Mouse (Mus musculus) A20 (cell line): ENCODE results near the gene Cd151.

ENCODE experiments used
- DNase-seq: peaks from one replicate; pipeline ENCODE4 v3.0.0-alpha.2; 2011; ENCODE audit warnings: low read depth, low spot score

Cd151 gene

GRCm38 (mm10) chr7:141493729-141494128 is 26.5 kb downstream of the Cd151 start:
- no peak for DNase-seq

GRCm38 (mm10) chr7:141495379-141495778 is 28.2 kb downstream of the Cd151 start:
- no peak for DNase-seq

- DNase-seq, result no peak
Observed at GRCm38 (mm10) chr7:141495940-141496339, 28.7 kb downstream of the Cd151 start.

- DNase-seq, result no peak
Observed at GRCm38 (mm10) chr7:141497600-141497999, 30.4 kb downstream of the Cd151 start.

GRCm38 (mm10) chr7:141501820-141502555 is 34.8 kb downstream of the Cd151 start:
- DNase-seq, result no peak

- DNase-seq, result no peak
Observed at GRCm38 (mm10) chr7:141502556-141502905, 35.3 kb downstream of the Cd151 start.

GRCm38 (mm10) chr7:141506278-141506677 is 39.1 kb downstream of the Cd151 start:
- DNase-seq, result no peak

GRCm38 (mm10) chr7:141508160-141508559 is 41.0 kb downstream of the Cd151 start:
- DNase-seq, result no peak

- no peak for DNase-seq
Observed at GRCm38 (mm10) chr7:141510196-141510595, 43.0 kb downstream of the Cd151 start.

- no peak for DNase-seq
Observed at GRCm38 (mm10) chr7:141510681-141511191, 43.5 kb downstream of the Cd151 start.

- DNase-seq, result no peak
Observed at GRCm38 (mm10) chr7:141517638-141518037, 50.4 kb downstream of the Cd151 start.

- no peak for DNase-seq
Observed at GRCm38 (mm10) chr7:141518296-141518695, 51.1 kb downstream of the Cd151 start.

- DNase-seq, result no peak
Observed at GRCm38 (mm10) chr7:141518926-141519325, 51.7 kb downstream of the Cd151 start.

- DNase-seq, result no peak
Observed at GRCm38 (mm10) chr7:141519795-141520194, 52.6 kb downstream of the Cd151 start.
